Mouse (Mus musculus) v-Abl transformed pro-B cells (cell line): ENCODE results near the gene Atf7ip.

ENCODE experiments used
- in situ Hi-C, 2 experiments: fragments of 400-800 bp; cut with MboI; formaldehyde crosslinking; loops; one replicate each; pipeline ENCODE4 v1.15.1; 2025; ENCODE audit not compliant: unreplicated experiment in 2 of 2

Gene Atf7ip

GRCm38 (mm10) chr6:136548041-136548770 lies 42.2 kb downstream of the Atf7ip start:
- in situ Hi-C loops: loop anchor here in 1 of 2 experiments (25.0 kb wide), 1 partner anchor 1336 kb away; no protein-coding TSS in a partner anchor

DNA sequence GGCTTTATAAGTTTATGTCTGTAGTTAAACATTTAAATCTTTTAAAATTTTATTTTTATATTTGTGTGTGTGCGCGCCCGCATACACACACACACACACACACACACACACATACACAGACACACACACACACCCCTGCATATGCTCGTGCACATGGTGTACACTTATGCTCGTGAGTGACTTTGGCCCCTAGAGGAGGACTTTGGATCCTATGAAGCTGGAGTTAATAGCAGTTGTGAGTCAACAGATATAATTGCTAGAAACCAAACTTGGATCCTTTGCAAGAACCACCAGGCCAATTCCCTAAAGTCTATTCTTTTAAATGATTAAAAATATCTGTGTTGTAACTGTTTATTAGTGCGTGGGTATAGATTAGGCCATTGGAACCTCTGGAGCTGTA lies 42.8 kb downstream of the Atf7ip start:
- in situ Hi-C loops: loop anchor here in 1 of 2 experiments (25.0 kb wide), 1 partner anchor 1336 kb away; no protein-coding TSS in a partner anchor

DNA sequence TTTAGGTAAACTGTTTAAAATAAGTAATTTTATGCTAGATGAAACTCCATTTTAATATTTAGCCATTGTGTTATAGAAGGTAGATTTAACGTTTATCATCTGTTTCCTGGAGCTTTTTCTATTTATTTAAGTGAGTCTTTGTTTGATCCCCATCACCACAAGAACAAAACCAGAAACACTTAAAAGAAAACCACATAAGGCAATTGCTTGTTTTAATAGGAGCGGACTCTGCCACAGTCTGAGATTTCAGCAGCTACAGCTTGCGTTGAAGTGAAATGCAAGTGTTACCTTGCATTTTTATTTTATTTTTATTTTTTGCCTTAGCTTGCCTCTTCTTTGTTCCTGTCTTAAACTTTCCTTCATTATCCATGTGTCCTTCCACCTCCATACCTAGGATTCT lies 43.6 kb downstream of the Atf7ip start:
- in situ Hi-C loops: loop anchor here (5.0 to 25.0 kb wide), 3 partner anchors 82 to 1625 kb away; partner anchors contain the start of gene Cdkn1b (in 1 of the 2)

DNA sequence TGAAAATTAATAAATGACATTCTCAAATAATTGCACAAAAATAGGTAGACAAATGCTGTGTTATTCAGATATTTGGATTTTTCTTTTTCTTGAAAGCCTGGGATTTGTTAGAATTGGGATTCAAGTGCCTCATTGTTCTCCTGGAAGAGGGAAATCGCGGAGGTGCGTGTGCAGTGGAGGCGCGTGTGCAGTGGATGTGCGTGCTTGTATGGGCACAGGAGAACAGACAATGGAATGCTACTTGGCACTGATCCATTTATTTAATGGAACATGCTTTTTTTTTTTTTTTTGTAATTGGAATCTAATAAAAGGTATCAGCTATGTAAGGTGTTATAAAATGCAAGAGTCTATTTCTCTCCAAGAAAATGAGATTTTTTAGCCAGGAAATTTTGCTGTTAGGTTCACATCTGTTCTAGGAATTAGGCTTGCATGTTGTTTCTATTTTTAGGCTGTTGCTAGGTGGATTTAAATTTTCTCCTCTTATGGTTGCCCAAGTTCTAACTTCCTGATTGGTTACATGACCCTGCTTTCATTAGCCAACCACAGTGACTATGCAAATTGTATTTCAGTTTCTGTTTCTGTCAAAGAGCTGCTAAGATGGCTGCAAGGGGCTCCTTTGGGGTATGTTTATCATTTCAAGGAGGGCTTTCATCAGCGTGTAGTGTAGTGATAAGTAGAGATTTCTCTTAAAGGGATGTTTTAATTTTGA lies 44.8 kb downstream of the Atf7ip start:
- in situ Hi-C loops: loop anchor here (5.0 to 10.0 kb wide), 2 partner anchors 83 to 1626 kb away; partner anchors contain the start of gene Cdkn1b (in 1 of the 2)

DNA sequence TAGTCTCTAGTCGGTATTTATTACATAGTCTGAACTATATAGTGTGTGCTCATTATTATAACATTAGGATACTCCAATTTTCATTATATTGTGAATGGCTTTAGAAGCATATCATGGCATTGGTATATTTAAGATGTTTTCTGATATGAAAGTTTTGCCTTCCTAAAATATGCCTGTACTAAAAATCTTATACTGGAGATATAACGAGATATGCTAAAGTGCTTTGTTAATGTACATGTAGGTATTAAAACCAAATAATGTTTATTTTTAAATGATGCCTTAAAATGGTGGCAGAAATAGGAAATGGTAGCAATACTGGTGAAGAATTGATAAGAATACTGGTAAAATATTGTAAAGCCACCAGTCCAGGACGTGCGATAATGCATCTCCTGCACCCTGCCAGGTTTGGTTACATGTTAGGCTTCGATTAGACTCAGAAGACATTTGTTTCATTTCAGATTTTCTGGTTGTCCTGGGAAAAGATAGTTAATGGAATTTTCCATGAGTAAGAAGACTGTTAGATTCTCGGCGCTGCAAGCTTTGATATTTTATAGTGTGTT lies 45.7 kb downstream of the Atf7ip start:
- in situ Hi-C loops: loop anchor here (5.0 to 10.0 kb wide), 2 partner anchors 84 to 1627 kb away; partner anchors contain the start of gene Cdkn1b (in 1 of the 2)

- in situ Hi-C loops: loop anchor here (5.0 to 10.0 kb wide), 2 partner anchors 86 to 1628 kb away; partner anchors contain the start of gene Cdkn1b (in 1 of the 2)
These were observed 47.2 kb downstream of the Atf7ip start for GRCm38 (mm10) chr6:136553156-136553555.

DNA sequence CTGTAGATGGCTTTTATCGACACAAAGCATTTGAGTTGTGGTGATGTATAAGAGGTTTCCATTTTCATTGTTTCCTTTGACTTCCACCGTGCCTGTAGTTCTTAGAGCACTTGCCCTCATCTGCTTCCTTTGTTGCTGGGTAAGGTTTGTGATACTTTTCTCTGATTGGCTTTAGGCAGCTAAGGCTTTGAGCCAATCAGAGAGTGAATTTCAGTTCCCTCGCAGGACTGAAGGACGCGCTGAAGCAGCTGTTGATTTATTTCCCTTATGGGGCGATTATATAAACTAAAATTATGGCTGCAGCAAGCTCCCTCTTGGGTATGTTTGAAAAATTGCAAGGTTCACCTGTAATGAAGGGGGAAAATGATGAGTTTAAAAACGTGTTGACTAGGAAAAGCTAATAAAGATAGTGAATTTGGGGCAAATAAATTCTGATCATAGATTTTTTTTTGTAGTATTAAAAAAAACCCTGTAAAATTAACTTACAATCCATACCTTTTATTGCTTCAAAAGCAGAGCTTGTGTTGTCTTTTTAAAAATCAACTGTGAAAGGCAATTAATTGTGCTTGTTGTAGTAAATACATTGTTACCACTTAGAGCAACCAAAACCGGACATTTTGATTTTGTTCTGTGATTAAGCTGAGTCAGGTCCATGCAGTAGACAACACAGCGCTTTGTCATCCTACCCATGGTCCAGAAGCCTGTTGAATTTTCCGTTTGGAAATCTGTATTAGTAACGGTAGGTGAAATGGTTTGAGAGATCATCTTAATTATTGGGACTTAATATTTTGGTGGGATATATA lies 48.0 kb downstream of the Atf7ip start:
- in situ Hi-C loops: loop anchor here (5.0 to 10.0 kb wide), 2 partner anchors 87 to 1629 kb away; partner anchors contain the start of gene Cdkn1b (in 1 of the 2)

GRCm38 (mm10) chr6:136554774-136555522 lies 49.0 kb downstream of the Atf7ip start:
- in situ Hi-C loops: loop anchor here (5.0 to 10.0 kb wide), 3 partner anchors 88 to 1630 kb away; partner anchors contain the start of gene Cdkn1b (in 1 of the 2)

DNA sequence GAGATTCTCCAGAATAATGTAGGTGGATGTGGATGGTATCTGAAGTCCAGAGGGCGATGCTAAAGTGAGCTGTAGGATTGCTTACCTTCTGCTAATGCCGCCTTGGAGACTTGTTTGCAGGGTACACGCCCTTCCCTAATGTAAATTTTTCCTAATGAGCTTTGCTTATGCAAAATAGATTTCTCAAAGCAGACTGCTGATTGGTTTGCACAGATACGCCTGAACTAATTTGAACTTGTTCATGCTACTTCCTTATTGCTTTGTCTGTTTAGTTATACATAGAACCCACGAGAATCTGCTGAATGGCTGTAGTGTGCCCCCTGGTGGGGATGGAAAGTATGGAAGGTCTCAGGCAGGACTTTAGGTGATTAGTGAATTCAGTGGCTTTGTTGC lies 49.6 kb downstream of the Atf7ip start:
- in situ Hi-C loops: loop anchor here (5.0 to 10.0 kb wide), 2 partner anchors 133 to 1631 kb away; partner anchors contain the start of gene Cdkn1b (in 1 of the 2)

GRCm38 (mm10) chr6:136558288-136559005 lies 52.5 kb downstream of the Atf7ip start:
- in situ Hi-C loops: loop anchor here (5.0 to 10.0 kb wide), 2 partner anchors 136 to 1634 kb away; partner anchors contain the start of gene Cdkn1b (in 1 of the 2)

- in situ Hi-C loops: no loop called here
These were observed 60.0 kb downstream of the Atf7ip start for GRCm38 (mm10) chr6:136566002-136566401.

- in situ Hi-C loops: loop anchor here (25.0 kb wide), 1 partner anchor 1147 kb away; the partner anchor contains the start of gene Strap (in 2 of the 2)
These were observed 84.8 kb downstream of the Atf7ip start for GRCm38 (mm10) chr6:136590739-136591138.

GRCm38 (mm10) chr6:136594541-136594940 lies 88.6 kb downstream of the Atf7ip start:
- in situ Hi-C loops: loop anchor here (25.0 kb wide), 1 partner anchor 1143 kb away; the partner anchor contains the start of gene Strap (in 2 of the 2)

DNA sequence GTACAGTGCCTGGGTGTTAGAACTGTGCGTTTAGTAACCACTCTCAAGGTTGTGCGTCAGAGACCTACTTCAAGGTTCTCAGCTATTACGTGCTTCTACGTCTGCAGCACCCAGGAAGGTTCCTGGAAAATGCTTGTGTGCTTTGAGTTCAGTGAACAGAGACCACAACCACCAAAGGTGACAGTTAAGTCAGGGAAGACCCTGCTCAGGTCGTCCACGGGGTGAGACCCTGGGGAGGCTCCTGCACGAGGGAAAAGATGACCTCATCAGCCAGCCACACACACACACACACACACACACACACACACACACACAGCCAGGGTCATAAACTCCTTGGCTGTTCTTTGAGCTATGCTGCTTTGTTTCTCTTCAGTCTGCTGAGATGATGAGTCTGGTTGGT lies 96.6 kb downstream of the Atf7ip start:
- in situ Hi-C loops: loop anchor here in 1 of 2 experiments (5.0 kb wide), 1 partner anchor 40 kb away; no protein-coding TSS in a partner anchor

DNA sequence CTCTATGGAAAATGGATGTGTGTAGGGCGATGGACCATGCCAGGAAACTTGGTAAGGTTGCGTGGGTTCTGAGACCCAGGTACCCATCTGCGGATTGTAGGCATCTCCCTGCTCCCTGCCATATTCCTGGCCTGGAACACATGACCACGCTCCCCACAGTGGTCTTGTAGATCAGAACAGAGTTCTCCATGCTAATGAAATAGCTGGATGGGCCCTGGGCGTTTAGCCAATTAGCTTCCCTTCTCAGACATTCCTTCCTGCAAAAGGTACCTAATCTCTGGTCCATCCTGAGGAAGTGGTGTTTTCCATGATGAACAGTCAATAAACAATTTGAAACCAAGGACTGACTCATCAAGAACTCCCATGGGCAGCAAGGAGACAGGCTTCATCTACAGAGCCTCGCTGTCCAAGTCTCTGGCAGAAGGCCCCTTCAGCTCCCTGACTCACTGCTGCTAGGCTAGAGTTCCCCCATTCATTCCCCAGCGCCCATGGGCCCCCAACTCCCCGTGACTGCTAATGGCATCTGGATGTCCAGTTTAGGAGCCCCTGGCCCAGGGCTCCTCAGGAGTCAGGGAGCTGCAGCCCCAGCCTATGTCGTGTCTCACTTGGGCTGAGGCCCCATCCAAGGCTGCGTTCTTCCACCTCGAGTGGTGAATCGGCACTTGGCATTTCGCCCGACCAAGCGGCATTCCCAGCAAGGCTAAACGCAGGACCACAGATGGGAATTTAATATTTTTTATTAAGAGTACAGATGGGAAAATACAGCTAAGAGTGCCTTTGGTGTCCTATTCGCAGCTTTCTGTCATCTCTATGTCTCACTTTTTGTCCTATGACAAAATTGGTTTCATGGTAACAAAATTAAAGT lies 105.6 kb downstream of the Atf7ip start:
- in situ Hi-C loops: loop anchor here (10.0 kb wide), 2 partner anchors 187 to 373 kb away; no protein-coding TSS in a partner anchor

DNA sequence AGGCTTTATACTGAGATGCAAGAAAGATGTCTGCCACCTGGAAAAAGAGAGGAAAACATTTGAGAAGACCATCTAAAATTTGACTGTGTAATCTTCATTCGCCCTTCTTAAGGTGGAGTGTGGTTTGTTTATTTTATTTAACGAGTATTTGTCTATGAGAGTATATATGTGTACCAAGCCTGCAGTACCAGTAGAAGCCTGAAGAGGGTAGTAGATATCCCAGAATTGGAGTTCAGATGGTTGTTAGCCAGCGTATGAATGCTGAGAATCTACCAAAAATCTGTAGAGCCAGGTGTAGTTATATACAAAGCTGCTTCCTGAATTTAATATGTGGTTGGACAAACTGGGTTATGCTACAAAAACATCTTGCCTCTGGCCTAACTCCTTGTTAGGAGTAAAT lies 106.3 kb downstream of the Atf7ip start:
- in situ Hi-C loops: loop anchor here (10.0 kb wide), 2 partner anchors 188 to 372 kb away; no protein-coding TSS in a partner anchor

- in situ Hi-C loops: loop anchor here (10.0 kb wide), 2 partner anchors 189 to 371 kb away; no protein-coding TSS in a partner anchor
These were observed 108.2 kb downstream of the Atf7ip start for GRCm38 (mm10) chr6:136614156-136614555.
